Mouse (Mus musculus): ENCODE results near the gene Casc1.

The Casc1 gene

GRCm38 (mm10) chr6:145210816-145211338 lies at the start of gene Casc1, which contains the start of gene Etfrf1:
TSS of gene Casc1 (minus strand) at chr6:145211005.
TSS of gene Etfrf1 (plus strand) at chr6:145211134.
- peak; percentile 100 for DNase-seq (ENCODE audit: low read depth)

DNA sequence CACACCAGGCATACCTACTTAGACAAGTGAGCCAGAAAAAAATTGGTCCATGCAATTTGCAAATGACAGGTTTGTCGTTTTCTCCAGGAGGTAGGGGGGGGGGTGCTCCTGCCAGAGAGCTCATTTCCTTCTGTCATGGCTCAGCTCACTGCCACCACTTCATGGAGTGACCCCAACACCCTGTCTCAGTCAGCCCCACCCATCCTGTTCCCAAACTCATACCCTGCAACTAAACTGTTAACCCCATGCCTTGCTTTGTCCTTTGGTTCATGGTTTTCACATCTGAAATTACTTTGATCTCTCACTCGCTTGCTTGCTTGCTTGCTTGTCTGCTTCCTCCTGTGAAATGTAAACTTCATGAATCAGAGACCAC lies 45.9 kb upstream of the Casc1 start:
- DNase-seq (ENCODE audit: low read depth): no peak

- DNase-seq (ENCODE audit: low read depth): no peak
Measured at GRCm38 (mm10) chr6:145255952-145256700, 45.3 kb upstream of the Casc1 start.

DNA sequence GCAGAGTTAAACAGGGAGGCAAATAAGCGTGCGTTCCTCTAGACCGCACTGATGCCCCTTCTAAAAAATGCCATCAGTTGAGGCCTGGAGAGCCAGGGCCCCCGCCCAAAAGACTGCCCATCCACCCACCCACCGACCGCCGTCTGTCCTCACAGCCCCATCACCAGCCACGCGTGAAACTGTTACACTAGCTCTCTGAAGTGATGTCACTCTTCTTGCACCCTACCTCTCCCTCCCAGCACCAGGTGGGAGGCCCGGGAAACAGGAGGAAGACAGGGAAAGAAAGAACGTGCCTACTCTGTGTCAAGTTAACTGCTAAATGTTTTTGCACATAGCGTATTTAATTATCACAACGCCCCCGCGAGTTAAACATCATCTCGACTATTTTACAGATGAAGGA lies 40.0 kb upstream of the Casc1 start:
- DNase-seq (ENCODE audit: low read depth): no peak

- peak; percentile 91 for DNase-seq (ENCODE audit: low read depth)
Measured at GRCm38 (mm10) chr6:145250185-145250791, 39.5 kb upstream of the Casc1 start, which contains the start of gene Kras. TSS of gene Kras (minus strand) at chr6:145250239.

- DNase-seq (ENCODE audit: low read depth): no peak
Measured at GRCm38 (mm10) chr6:145249291-145250184, 38.7 kb upstream of the Casc1 start.

GRCm38 (mm10) chr6:145247886-145248285 lies 37.1 kb upstream of the Casc1 start:
- DNase-seq (ENCODE audit: low read depth): peak; percentile 79

DNA sequence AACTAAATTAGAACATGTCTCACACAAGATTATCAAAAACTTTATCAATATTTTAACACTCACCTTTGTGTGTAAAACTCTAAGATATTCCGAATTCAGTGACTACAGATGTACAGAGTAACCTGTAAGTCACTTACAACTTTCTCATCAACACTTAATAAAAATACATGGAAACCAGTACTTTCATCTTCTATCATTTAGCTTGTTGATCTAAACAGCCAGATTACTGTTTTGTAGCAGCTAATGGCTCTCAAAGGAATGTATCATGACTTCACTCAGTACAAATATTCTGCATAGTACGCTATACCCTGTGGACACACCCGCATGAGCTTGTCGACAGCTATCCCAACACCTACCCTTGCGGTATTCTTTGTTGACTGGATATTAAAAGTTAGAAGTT lies 36.0 kb upstream of the Casc1 start:
- DNase-seq (ENCODE audit: low read depth): peak; percentile 92

DNA sequence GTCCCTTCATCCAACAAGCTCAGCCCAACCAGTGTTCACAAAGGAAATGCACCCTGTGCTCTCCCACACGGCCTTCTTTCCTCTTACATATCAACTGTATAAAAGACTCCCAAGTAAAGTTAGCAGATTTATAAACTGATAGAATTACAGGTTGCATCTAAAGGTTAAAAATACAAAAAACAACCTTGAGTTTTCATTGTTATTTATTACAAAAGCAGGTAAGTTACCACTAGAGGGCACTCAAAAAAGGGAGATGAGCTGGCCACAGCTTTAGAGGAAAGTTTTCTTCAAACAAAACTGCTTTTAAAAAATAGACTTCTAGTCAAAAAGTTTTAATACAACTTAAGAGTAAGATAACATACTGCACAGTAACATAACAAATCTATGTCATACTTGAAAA lies 31.7 kb upstream of the Casc1 start:
- no peak for DNase-seq (ENCODE audit: low read depth)

- DNase-seq (ENCODE audit: low read depth): no peak
Measured at GRCm38 (mm10) chr6:145240285-145240684, 29.5 kb upstream of the Casc1 start.

DNA sequence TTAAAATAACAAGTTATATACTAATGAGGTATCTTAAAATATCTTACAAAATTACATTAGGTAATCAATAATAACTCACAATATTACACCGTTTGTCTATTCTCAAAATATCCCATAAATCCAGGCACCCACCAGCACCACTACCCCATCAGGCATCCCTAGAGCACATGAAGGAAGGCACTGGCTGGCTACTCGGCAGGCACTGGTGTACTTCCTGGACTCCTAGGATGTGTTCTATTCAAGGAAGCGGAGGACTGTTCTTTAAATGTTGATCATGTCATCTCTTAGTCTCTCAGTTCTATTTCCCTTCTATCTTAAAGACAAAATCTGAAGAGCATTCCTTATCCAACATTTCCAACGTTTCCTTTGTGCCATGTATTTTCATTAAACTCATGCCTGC lies 26.3 kb upstream of the Casc1 start:
- DNase-seq (ENCODE audit: low read depth): peak; percentile 86

DNA sequence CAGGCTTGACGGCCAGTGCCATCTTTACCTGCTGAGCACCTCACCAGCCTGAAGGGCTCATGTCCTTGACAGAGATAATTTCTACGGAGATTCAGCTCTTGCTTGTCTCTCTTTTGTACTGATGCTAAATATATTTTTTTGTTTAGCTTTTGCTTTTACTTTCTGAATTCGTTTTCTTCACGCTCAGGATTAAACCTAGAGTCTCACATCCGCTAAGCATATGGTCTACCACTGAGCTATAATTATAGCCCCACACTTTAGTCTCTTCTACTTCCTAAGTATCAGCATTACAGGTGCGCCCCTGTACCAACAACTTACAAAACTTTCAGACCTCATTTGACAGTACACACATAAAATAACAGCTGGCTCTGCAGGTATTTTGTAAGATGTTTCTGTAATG lies 24.6 kb upstream of the Casc1 start:
- peak; percentile 74 for DNase-seq (ENCODE audit: low read depth)

- peak; percentile 62 for DNase-seq (ENCODE audit: low read depth)
Measured at GRCm38 (mm10) chr6:145234391-145234790, 23.6 kb upstream of the Casc1 start.

GRCm38 (mm10) chr6:145226296-145226695 lies 15.5 kb upstream of the Casc1 start:
- peak; percentile 57 for DNase-seq (ENCODE audit: low read depth)

DNA sequence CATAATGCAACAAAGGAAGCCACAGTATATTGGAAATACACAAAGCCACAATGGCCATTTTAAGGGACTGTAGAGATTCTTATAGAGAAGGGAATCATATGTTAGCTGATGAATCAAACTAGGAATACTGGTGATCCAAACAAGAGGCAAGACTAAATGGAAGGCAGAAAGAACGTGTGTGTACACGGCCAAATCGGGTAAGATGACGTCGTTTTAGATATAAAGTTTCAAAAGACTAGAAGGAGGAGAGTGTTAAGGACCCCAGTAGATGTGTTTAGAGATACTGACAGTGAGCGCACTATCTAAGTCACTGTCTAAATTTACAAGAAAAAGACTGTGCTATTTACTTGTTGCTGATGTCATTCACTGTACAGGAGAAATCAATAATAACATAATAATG lies 13.4 kb upstream of the Casc1 start:
- peak; percentile 56 for DNase-seq (ENCODE audit: low read depth)

GRCm38 (mm10) chr6:145215826-145216225 lies 5.0 kb upstream of the Casc1 start:
- DNase-seq (ENCODE audit: low read depth): peak; percentile 77

DNA sequence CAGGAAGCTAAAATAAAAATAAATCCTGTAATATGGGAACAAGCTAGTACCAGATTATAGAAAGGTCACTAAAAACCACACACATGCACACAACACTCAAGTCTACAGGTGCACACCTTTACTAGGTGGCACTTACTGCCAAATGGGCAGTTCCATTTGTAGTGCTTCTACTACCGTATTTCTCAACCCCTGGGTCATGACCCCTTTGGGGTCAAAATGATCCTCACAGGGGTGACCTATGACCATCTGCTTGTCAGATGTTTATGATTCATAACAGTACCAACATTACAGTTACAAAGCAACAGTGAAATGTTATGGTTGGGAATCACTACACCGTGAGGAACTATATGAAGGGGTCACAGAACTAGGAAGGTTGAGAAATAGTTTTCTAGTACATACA lies 3.1 kb upstream of the Casc1 start:
- DNase-seq (ENCODE audit: low read depth): no peak

- peak; percentile 92 for DNase-seq (ENCODE audit: low read depth)
Measured at GRCm38 (mm10) chr6:145211376-145212305, 836 bp upstream of the Casc1 start.

- no peak for DNase-seq (ENCODE audit: low read depth)
Measured at GRCm38 (mm10) chr6:145210056-145210680, 637 bp downstream of the Casc1 start.

DNA sequence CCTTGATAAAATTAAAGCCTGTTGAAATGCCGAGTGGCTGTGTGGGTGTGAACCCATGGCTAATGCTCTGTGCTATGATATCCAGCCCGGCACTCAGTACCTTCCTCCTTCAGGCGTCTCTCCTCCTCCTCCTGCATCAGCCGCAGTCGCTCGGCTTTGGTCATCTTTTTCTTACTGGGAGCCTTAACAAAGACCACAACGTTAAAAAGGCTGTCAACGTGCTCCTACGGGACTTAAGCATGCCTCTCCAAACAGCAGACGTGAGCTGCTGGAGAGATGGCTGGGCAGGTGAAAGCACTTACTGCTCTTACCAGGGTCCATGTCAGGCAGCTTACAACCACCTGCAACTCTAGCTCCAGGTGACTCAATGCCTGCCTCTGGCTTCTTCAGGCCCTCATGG lies 5.7 kb downstream of the Casc1 start:
- DNase-seq (ENCODE audit: low read depth): no peak

DNA sequence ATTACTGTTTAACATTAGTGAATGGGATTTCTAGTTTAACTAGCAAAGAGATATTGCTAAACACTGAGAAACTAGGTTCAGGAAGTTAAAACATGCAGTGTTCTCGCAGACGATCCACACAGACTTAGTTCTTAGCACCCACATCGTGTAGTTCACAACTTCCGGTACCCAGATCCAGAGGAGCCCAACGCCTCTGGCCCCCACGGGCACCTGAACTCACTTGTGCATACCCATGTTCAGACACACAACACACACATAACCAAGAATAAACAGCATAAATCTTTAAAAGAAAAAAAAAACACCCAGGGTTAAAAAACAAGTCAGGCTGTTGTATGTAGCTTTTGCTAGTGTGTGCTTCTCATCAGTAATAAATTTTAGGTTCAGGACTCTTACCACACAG lies 6.4 kb downstream of the Casc1 start:
- DNase-seq (ENCODE audit: low read depth): no peak
